Mouse (Mus musculus): ENCODE results near the gene Ate1.

- TF ChIP-seq POLR2A (IDR thresholded peaks at IDR 0.05; ENCODE audit: low read depth, low read length) (no peak), CTCF (conservative IDR thresholded peaks at IDR 0.05; ENCODE audit: insufficient read depth, insufficient read length, low read depth, low read length) (no peak)
These were observed 93.6 kb downstream of the Ate1 start for GRCm38 (mm10) chr7:130426586-130426985.
